Mouse (Mus musculus) ovary, postnatal 14 days (tissue): Measurements from ENCODE around the gene Gm7356.
"Not testable (repeated sequence)": the region's sequence is repeated elsewhere in the genome, so short reads cannot be mapped to it uniquely, and the experiment has no call there.

Source experiments
- DNase-seq: peaks from one replicate; pipeline ENCODE4 v3.0.0; 2022; ENCODE audit warnings: low spot score

The Gm7356 gene

DNA sequence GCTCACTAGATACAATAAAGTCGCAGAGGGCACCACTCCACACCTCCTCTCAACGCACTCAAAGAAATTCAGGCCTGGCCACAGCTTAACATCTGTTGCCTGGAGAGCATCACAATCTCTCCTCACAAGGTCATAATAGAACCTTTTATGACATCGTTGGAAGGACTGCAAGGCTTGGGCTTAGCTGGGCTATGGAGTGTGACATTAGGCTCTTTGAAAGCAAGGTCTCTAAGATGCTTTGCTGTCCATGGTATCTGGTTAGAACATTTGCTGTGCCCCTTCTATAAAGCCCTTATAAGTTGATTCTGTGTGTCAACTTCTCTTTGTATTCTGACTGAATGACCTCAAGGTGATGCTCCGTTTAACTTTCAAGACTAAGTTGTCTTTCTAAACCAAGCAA, at the start of gene Gm7356:
Gene Gm7356 (minus strand): TSS at position 101 of the 400 bp plus-strand sequence.
- not testable (repeated sequence) for DNase-seq

GRCm38 (mm10) chr17:14041880-14042279, 38.4 kb upstream of the Gm7356 start:
- not testable (repeated sequence) for DNase-seq

- not testable (repeated sequence) for DNase-seq
Observed at GRCm38 (mm10) chr17:14037012-14037411, 33.5 kb upstream of the Gm7356 start.

DNA sequence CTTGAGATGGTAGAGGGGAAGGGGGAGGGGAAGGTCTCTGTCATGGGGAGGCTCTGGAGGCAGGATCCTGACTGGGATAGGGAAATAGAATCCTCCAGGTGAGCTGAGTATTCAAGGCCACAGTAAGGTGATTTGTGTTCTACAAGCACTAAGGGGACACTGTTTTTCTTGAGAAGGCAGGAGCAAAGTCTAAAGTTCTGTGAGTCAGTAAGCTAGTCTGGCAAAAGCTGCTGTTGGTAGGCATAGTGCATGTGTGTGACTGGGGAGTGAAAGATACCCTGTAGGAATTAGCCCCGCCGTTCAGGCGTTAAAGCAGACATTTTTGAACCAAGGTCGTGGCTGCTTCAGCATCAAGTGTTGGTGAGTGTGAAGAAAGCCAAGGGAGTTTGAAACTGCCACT, 32.6 kb upstream of the Gm7356 start:
- DNase-seq: not testable (repeated sequence)

- DNase-seq: not testable (repeated sequence)
Observed at GRCm38 (mm10) chr17:13993425-13993824, 10.1 kb downstream of the Gm7356 start.

GRCm38 (mm10) chr17:13987690-13988089, 15.8 kb downstream of the Gm7356 start:
- no peak for DNase-seq

DNA sequence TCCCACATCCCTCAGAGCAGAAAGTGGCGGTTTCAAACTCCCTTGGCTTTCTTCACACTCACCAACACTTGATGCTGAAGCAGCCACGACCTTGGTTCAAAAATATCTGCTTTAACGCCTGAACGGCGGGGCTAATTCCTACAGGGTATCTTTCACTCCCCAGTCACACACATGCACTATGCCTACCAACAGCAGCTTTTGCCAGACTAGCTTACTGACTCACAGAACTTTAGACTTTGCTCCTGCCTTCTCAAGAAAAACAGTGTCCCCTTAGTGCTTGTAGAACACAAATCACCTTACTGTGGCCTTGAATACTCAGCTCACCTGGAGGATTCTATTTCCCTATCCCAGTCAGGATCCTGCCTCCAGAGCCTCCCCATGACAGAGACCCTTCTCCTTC, 32.7 kb downstream of the Gm7356 start:
- not testable (repeated sequence) for DNase-seq

DNA sequence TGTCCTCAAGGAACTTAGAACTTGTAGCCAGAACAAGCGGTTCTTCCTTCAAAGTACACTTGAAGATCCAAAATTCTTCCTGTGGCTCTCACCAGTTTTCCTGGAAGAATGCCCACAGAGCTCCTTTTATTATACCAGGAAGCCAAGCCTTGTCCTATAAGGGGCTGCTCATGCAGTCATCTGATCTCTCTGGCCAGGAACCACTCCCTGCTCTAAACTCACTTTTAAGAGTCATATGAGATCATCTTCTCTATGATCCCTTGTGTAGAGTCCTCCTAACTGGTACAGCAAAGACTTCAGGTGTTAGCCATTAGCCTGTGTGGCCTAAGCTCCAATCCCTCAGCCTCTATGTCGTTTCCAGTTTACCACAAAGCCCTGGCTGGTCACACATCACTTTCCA, 33.6 kb downstream of the Gm7356 start:
- DNase-seq: not testable (repeated sequence)

DNA sequence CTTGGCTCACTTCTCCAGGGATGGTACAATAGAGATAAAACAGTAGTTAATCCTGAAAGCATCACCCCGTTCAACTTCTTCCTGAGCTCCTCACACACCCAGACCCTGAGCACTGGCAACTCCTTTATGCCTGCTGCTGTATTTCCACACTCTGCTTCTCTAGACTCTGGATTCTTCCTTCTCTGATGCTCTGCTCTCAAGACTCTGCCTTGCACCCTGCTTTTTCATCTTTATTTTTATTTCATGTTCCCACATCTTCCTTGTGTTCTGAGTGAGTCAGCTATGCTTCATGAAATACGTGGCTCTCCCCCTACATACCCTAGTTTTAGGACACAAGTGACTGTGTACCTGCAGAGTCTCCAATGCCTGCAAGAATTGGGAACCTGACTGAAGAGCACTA, 38.5 kb downstream of the Gm7356 start:
- not testable (repeated sequence) for DNase-seq

DNA sequence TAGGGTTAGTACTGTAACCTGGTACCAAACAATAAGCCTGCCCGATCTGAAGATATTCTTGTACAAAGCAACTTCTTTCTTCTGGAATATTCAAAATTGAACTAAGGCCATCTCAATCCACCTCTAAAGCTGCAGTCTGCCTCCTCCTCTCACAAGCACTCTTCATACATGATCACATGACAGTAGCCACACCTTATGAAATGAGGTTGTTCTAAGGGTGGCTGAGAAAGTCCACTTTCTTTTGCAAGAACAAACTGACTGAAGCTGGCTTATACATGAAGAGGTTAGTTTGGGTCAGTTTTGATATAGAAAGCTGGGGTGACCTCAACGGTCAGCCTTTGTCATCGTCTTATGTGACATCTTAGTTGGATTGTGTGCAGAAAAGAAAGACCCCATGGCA, 41.3 kb downstream of the Gm7356 start:
- not testable (repeated sequence) for DNase-seq

GRCm38 (mm10) chr17:13958129-13958528, 45.4 kb downstream of the Gm7356 start:
- not testable (repeated sequence) for DNase-seq

DNA sequence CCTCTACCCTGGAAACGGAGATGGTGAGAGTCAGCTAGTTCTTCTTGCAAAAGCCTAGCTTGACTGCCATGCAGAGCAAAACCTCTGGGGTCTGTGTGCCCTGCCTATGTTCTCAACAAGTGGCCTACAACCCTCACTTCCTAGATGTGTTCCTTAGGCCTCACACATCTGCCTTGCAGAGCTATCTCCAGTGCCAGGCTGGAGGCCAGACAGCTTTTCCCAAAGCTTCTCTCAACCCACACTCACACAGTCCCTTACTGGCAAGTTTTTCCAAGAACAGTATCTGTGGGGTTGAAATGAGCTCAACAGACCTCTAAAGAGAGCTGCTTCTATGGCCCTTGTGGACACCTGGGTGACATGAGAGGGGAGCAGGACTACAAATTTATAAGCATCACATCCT, 51.9 kb downstream of the Gm7356 start:
- DNase-seq: not testable (repeated sequence)
